Mouse (Mus musculus): ENCODE results near the gene Rnase9. TPM values are rescaled to one million over a fixed set of nuclear protein-coding genes. Genes with fewer than 3 reads are reported as not detected.

Rnase9 gene
- polyA plus RNA-seq, 1 experiment from 2014 or later = not detected

DNA sequence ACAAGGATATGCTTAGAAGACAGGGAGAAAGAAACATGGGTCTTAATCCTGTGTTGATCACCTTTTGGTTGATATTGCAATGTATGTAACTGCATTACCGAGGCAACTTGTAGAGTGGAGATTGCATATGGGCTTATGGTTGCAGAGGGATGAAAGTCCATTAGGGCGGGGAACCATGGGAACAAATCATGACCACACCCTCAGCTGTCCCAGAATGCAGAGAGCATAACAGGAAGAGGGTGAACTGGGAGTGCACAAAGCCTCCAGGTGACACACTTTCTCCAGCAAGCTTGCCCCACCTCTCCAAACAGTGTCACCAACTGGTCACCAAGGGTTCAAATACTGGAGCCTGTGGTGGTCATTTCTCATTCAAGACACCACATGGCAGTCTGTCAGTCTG lies 39.4 kb upstream of the Rnase9 start:
- no peak overlapping the region for H3K4me3 ChIP-seq
- 0 out of 2 replicates have a peak, but pooled peaks cover 4% of the 10 kb centered on the region for H3K27me3 ChIP-seq
- no peaks in the 10 kb centered on the region for H3K9me3 ChIP-seq (replicated peaks)
- H3K9ac ChIP-seq = no peak overlapping the region
- ATAC-seq (replicated peaks; ENCODE audit: insufficient number of reproducible peaks, insufficient read depth, low FRiP score, low read depth) = no peak
- H3K27ac ChIP-seq = no peak overlapping the region
- 86% methylated on average over 2 of the region's 2 CpGs for WGBS
- H3K36me3 ChIP-seq = no peaks in the 10 kb centered on the region
- H3K4me1 ChIP-seq (replicated peaks) = peaks cover 13% of the 10 kb centered on the region
- no peak overlapping the region for H3K4me2 ChIP-seq

GRCm38 (mm10) chr14:51079180-51079579 lies 37.5 kb upstream of the Rnase9 start:
- Histone ChIP-seq H3K4me2 (no peak overlapping the region), H3K27me3 (0 out of 2 replicates have a peak, but pooled peaks cover 4% of the 10 kb centered on the region), H3K4me1 (replicated peaks) (peaks cover 13% of the 10 kb centered on the region), H3K27ac (no peak overlapping the region), H3K36me3 (no peaks in the 10 kb centered on the region), H3K9me3 (replicated peaks) (no peaks in the 10 kb centered on the region), H3K4me3 (no peak overlapping the region), H3K9ac (no peak overlapping the region)
- 79% methylated on average over 1 of the region's 1 CpGs for WGBS
- ATAC-seq (replicated peaks; ENCODE audit: insufficient number of reproducible peaks, insufficient read depth, low FRiP score, low read depth) = no peak

- H3K27ac ChIP-seq = no peak within 1 kb of the TSS
- no peaks in the 10 kb centered on the region for H3K27me3 ChIP-seq
- H3K4me3 ChIP-seq = no peak within 1 kb of the TSS
- H3K9me3 ChIP-seq (replicated peaks) = no peaks in the 10 kb centered on the region
- no peaks in the 10 kb centered on the region for H3K36me3 ChIP-seq
- WGBS = 81% methylated on average over 3 of the region's 3 CpGs
- H3K4me1 ChIP-seq (replicated peaks) = no peaks in the 10 kb centered on the region
- no peak within 1 kb of the TSS for H3K9ac ChIP-seq
- H3K4me2 ChIP-seq = no peak within 1 kb of the TSS
- ATAC-seq (replicated peaks; ENCODE audit: insufficient number of reproducible peaks, insufficient read depth, low FRiP score, low read depth) = no peak
Observed at GRCm38 (mm10) chr14:51074335-51074734, 32.7 kb upstream of the Rnase9 start, which contains the start of gene Olfr750. TSS of gene Olfr750 (minus strand) at chr14:51074435.

DNA sequence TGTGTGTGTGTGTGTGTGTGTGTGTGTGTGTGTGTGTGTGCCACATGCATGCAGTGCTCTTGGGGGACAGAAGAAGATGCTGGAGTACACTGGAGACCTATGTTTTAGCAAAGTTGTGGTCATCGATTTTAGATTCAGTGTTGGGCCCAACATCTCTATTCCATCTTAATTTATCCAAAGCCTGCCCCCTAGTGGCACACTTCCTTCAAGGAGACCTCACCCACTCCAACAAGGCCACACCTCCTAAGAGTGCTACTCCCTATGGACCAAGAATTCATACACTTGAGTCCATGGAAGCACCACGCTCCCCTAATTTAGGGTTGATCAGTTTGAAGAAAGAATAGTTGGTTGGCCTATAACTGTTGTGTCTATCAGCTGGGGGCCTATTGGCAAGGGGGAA lies 27.9 kb upstream of the Rnase9 start:
- no peak overlapping the region for H3K4me2 ChIP-seq
- H3K4me1 ChIP-seq (replicated peaks) = peaks cover 7% of the 10 kb centered on the region
- H3K4me3 ChIP-seq = no peak overlapping the region
- 81% methylated on average over 2 of the region's 2 CpGs for WGBS
- no peak overlapping the region for H3K27ac ChIP-seq
- no peaks in the 10 kb centered on the region for H3K9me3 ChIP-seq (replicated peaks)
- no peak for ATAC-seq (replicated peaks; ENCODE audit: insufficient number of reproducible peaks, insufficient read depth, low FRiP score, low read depth)
- no peak overlapping the region for H3K9ac ChIP-seq
- H3K27me3 ChIP-seq = no peaks in the 10 kb centered on the region
- H3K36me3 ChIP-seq = no peaks in the 10 kb centered on the region

DNA sequence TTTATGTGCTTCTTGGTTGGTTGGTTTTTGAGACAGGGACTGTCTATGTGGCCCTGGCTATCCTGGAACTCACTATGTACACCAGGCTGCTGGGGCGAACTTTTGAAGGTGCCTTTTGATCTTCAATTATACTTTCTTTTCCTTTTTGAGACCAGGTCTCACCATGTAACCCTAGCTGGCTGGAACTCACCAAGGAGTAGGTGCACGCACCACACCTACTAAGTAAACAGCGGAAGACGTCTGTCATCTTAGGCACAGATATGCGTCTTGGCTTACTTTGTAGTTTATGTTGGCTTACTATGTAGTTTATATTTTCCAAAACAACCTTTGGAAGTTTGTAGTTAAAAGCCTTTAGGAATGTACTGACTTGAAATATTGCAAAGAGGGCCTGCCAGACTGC lies 27.3 kb upstream of the Rnase9 start:
- WGBS = 78% methylated on average over 5 of the region's 5 CpGs

GRCm38 (mm10) chr14:51060761-51061160 lies 19.1 kb upstream of the Rnase9 start:
- Histone ChIP-seq H3K4me2 (no peak overlapping the region), H3K9me3 (replicated peaks) (no peaks in the 10 kb centered on the region), H3K36me3 (no peaks in the 10 kb centered on the region), H3K27me3 (no peaks in the 10 kb centered on the region), H3K9ac (no peak overlapping the region), H3K27ac (no peak overlapping the region), H3K4me3 (no peak overlapping the region), H3K4me1 (replicated peaks) (peaks cover 5% of the 10 kb centered on the region; the same call in 1 of the 2 replicates)
- WGBS = 86% methylated on average over 5 of the region's 5 CpGs
- ATAC-seq (replicated peaks; ENCODE audit: insufficient number of reproducible peaks, insufficient read depth, low FRiP score, low read depth) = no peak

More for the DNA sequence above, 27.3 kb upstream of the Rnase9 start:
- no peak overlapping the region for H3K9ac ChIP-seq
- H3K27me3 ChIP-seq = no peaks in the 10 kb centered on the region
- no peaks in the 10 kb centered on the region for H3K36me3 ChIP-seq
- H3K4me3 ChIP-seq = no peak overlapping the region
- no peak for ATAC-seq (replicated peaks; ENCODE audit: insufficient number of reproducible peaks, insufficient read depth, low FRiP score, low read depth)
- no peak overlapping the region for H3K4me2 ChIP-seq
- no peaks in the 10 kb centered on the region for H3K9me3 ChIP-seq (replicated peaks)
- H3K27ac ChIP-seq = no peak overlapping the region
- H3K4me1 ChIP-seq (replicated peaks) = peaks cover 7% of the 10 kb centered on the region

- H3K27ac ChIP-seq = no peak within 1 kb of the TSS
- no peaks in the 10 kb centered on the region for H3K36me3 ChIP-seq
- no peak for ATAC-seq (replicated peaks; ENCODE audit: insufficient number of reproducible peaks, insufficient read depth, low FRiP score, low read depth)
- peaks cover 11% of the 10 kb centered on the region for H3K4me1 ChIP-seq (replicated peaks)
- H3K4me2 ChIP-seq = no peak within 1 kb of the TSS
- no peaks in the 10 kb centered on the region for H3K27me3 ChIP-seq
- no peaks in the 10 kb centered on the region for H3K9me3 ChIP-seq (replicated peaks)
- WGBS = 44% methylated on average over 9 of the region's 9 CpGs
- H3K9ac ChIP-seq = no peak within 1 kb of the TSS
- H3K4me3 ChIP-seq = no peak within 1 kb of the TSS
Observed at GRCm38 (mm10) chr14:51057401-51057831, 15.7 kb upstream of the Rnase9 start, which contains the start of gene Rnase12. TSS of gene Rnase12 (minus strand) at chr14:51057661.

DNA sequence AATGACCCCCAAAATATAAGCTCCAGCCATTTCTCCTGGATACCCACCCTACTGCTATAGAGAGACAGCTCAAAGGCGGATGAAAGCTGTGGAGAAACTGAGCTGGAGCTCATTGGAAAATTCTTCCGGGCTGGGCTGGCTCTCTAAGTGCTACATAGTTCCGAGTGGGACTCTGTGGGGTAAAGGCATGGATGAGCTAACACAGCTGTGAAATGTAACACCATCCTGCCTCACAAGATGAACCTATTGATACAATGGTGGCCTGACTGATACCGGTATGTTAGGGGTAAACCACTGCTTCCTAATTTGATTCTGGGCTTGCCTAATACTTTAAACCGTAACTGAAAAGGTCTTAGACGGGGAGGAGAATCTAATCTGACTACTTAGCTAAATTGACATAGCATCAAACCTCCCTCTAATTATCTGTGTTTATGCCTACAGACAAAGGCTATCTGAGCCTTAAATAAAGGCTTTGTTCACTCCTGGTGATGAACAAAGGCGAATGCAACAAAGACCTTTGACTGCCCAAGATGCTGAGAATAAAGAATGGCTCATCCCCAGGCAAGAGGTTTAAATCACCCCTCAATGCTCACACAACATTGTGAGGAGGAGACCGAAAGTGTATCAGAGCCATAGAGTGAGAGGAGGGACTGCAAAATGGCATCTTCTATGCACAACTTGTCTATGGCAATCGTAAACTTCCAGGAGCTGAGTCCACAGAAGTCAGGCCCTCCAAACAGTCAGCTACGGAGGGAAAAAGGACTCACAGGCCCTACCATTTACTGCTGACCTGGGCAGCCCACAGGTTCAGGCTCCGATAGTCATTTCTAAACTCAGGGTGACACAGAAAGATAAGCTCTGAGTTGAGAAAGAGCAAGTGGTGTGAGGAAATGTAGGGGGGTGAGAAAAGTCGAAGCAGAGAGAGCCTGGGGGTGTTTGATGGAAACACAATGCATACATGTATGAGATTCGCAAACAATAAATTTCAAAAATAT lies 12.9 kb upstream of the Rnase9 start:
- 71% methylated on average over 13 of the region's 13 CpGs for WGBS
- Histone ChIP-seq H3K36me3 (no peaks in the 10 kb centered on the region), H3K9ac (no peak overlapping the region), H3K4me1 (replicated peaks) (peaks cover 14% of the 10 kb centered on the region), H3K27ac (no peak overlapping the region), H3K4me3 (no peak overlapping the region), H3K27me3 (no peaks in the 10 kb centered on the region), H3K9me3 (replicated peaks) (no peaks in the 10 kb centered on the region), H3K4me2 (no peak overlapping the region)
- ATAC-seq (replicated peaks; ENCODE audit: insufficient number of reproducible peaks, insufficient read depth, low FRiP score, low read depth) = no peak

GRCm38 (mm10) chr14:51053176-51053575 lies 11.5 kb upstream of the Rnase9 start:
- Histone ChIP-seq H3K27me3 (no peaks in the 10 kb centered on the region), H3K9me3 (replicated peaks) (no peaks in the 10 kb centered on the region), H3K4me2 (no peak overlapping the region), H3K36me3 (no peaks in the 10 kb centered on the region), H3K4me3 (no peak overlapping the region), H3K9ac (no peak overlapping the region), H3K27ac (no peak overlapping the region), H3K4me1 (replicated peaks) (peaks cover 14% of the 10 kb centered on the region)
- 71% methylated on average over 5 of the region's 5 CpGs for WGBS
- ATAC-seq (replicated peaks; ENCODE audit: insufficient number of reproducible peaks, insufficient read depth, low FRiP score, low read depth) = no peak; the same call in 1 of the 2 replicates

GRCm38 (mm10) chr14:51051941-51052340 lies 10.3 kb upstream of the Rnase9 start:
- Histone ChIP-seq H3K4me1 (replicated peaks) (peaks cover 10% of the 10 kb centered on the region), H3K9ac (no peak overlapping the region), H3K4me2 (no peak overlapping the region), H3K27ac (no peak overlapping the region), H3K36me3 (no peaks in the 10 kb centered on the region), H3K9me3 (replicated peaks) (no peaks in the 10 kb centered on the region), H3K4me3 (no peak overlapping the region), H3K27me3 (no peaks in the 10 kb centered on the region)
- ATAC-seq (replicated peaks; ENCODE audit: insufficient number of reproducible peaks, insufficient read depth, low FRiP score, low read depth) = no peak
- WGBS = 56% methylated on average over 5 of the region's 5 CpGs

- Histone ChIP-seq H3K27ac (no peak within 1 kb of the TSS), H3K36me3 (no peaks in the 10 kb centered on the region), H3K4me3 (no peak within 1 kb of the TSS), H3K27me3 (no peaks in the 10 kb centered on the region), H3K9me3 (replicated peaks) (no peaks in the 10 kb centered on the region), H3K4me1 (replicated peaks) (peaks cover 10% of the 10 kb centered on the region), H3K9ac (no peak within 1 kb of the TSS), H3K4me2 (no peak within 1 kb of the TSS)
- ATAC-seq (replicated peaks; ENCODE audit: insufficient number of reproducible peaks, insufficient read depth, low FRiP score, low read depth) = no peak
- WGBS = 81% methylated on average over 2 of the region's 2 CpGs
Observed at GRCm38 (mm10) chr14:51050063-51050462, 8.4 kb upstream of the Rnase9 start, which contains the start of gene Rnase11. TSS of gene Rnase11 (minus strand) at chr14:51050163.
